Mouse (Mus musculus) intestine, embryonic 16.5 days (tissue): ENCODE results near the gene Map4. TPM values are rescaled to one million over a fixed set of nuclear protein-coding genes. Genes with fewer than 3 reads are reported as not detected.
A peak's percentile ranks its signal among the peaks of the same experiment; 100 is the strongest.
"Not testable (repeated sequence)": the region's sequence is repeated elsewhere in the genome, so short reads cannot be mapped to it uniquely, and the experiment has no call there.

ENCODE experiments used
- ATAC-seq: fragments of 200-750 bp; cut with Nextera tagmentation; 2 replicates; pipeline ENCODE4 v1.8.0; 2017; ENCODE audit warnings: moderate TSS enrichment, moderate library complexity
- H3K27ac ChIP-seq: fragments of 300-500 bp; sonication (generic); 2 replicates; pipeline ENCODE4 v1.5.1; 2014; ENCODE audit warnings: mild to moderate bottlenecking, low read length
- H3K27me3 ChIP-seq: fragments of 300-500 bp; sonication (generic); replicated peaks from 2 replicates; pipeline ENCODE4 v1.6.1; 2014; ENCODE audit warnings: low read length, control low read depth, mixed read lengths; ENCODE audit not compliant: control insufficient read depth, insufficient read depth
- H3K36me3 ChIP-seq: fragments of 300-500 bp; sonication (generic); 2 replicates; pipeline ENCODE4 v1.6.1; 2014; ENCODE audit warnings: low read length, control low read depth; ENCODE audit not compliant: control insufficient read depth, insufficient read depth
- H3K4me1 ChIP-seq: fragments of 300-500 bp; sonication (generic); 2 replicates; pipeline ENCODE4 v1.6.1; 2014; ENCODE audit warnings: low read length, control low read depth, mixed read lengths; ENCODE audit not compliant: control insufficient read depth, insufficient read depth
- H3K4me2 ChIP-seq: fragments of 300-500 bp; sonication (generic); 2 replicates; pipeline ENCODE4 v1.6.1; 2014; ENCODE audit warnings: low read depth, low read length, control low read depth
- H3K4me3 ChIP-seq: fragments of 300-500 bp; sonication (generic); 2 replicates; pipeline ENCODE4 v1.5.1; 2014; ENCODE audit warnings: mild to moderate bottlenecking, low read length
- H3K9ac ChIP-seq: fragments of 300-500 bp; sonication (generic); 2 replicates; pipeline ENCODE4 v1.6.1; 2014; ENCODE audit warnings: low read depth, low read length
- H3K9me3 ChIP-seq: fragments of 300-500 bp; sonication (generic); 2 replicates; pipeline ENCODE4 v1.6.1; 2016; ENCODE audit warnings: low read length, control low read depth; ENCODE audit not compliant: control insufficient read depth
- WGBS: fragments of 180-500 bp; shearing (Covaris S2); extraction: QIAGEN DNeasy Blood & Tissue Kit; methylation state at CpG from one replicate; pipeline ENCODE4 v1.1.7; 2014; 5-methylcytosine and 5-hydroxymethylcytosine counted together
- polyA plus RNA-seq: library from polyadenylated mRNA; unstranded; fragments of >200 nt; fragmentation: Nextera tagmentation; extraction: Ambion mirVana; gene quantifications from 2 replicates; pipeline ENCODE4 v1.2.1, GENCODE M21; 2015

Gene Map4
- polyA plus RNA-seq, 1 experiment from 2014 or later: 52.8 TPM

DNA sequence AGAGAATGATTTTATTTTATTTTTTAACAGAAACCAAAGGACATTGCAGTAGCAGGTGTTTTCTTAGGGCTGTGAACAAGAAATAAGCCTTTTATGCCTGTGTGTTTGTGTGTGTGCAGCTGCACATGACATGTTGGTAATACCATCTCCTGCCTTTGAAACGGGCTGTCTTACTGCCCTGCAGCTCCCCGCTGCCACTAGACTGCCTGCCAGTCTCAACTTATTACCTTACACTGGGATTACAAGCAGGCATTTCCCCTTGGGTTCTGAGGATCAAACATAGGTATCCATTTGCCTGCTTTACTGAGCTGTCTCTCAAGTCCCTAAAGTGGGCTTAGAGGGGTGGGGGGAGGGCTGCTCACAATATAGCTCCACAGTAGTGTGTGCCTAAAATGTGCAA lies 129.5 kb downstream of the Map4 start:
- no peaks in the 10 kb centered on the region for H3K27me3 ChIP-seq
- 88% methylated on average over 2 of the region's 2 CpGs for WGBS
- H3K4me3 ChIP-seq: no peak overlapping the region
- H3K4me1 ChIP-seq: 0 out of 2 replicates have a peak, but pooled peaks cover 5% of the 10 kb centered on the region
- H3K27ac ChIP-seq: no peak overlapping the region
- no peak overlapping the region for H3K9ac ChIP-seq
- no peak for ATAC-seq
- H3K4me2 ChIP-seq: no peak overlapping the region
- H3K36me3 ChIP-seq: 0 out of 2 replicates have a peak, but pooled peaks cover 2% of the 10 kb centered on the region
- no peaks in the 10 kb centered on the region for H3K9me3 ChIP-seq

DNA sequence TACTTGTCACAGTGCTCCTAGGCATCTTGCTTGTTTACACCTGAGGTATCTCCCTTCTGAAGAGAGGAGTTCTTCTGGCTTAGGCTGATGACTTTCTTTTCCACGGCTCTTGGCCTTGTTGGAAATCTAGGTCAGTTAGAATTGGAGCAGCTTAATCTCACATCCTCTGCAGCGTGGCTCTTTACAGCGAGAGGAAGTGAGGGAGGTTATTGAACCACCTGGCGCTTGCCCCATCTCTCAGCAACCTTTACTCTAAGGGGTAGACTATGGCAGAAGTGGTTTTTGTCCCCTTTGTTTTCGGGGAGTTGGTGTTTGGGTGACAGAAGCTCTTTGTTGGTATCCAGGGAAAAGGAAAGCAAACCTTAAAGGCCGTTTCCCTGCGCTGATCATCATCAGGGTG lies 131.1 kb downstream of the Map4 start:
- no peak overlapping the region for H3K4me3 ChIP-seq
- H3K27me3 ChIP-seq: no peaks in the 10 kb centered on the region
- no peak overlapping the region for H3K4me2 ChIP-seq
- H3K9me3 ChIP-seq: no peaks in the 10 kb centered on the region
- ATAC-seq: no peak
- H3K4me1 ChIP-seq: no peaks in the 10 kb centered on the region
- 0 out of 2 replicates have a peak, but pooled peaks cover 2% of the 10 kb centered on the region for H3K36me3 ChIP-seq
- WGBS: 83% methylated on average over 7 of the region's 7 CpGs
- no peak overlapping the region for H3K9ac ChIP-seq
- H3K27ac ChIP-seq: no peak overlapping the region

DNA sequence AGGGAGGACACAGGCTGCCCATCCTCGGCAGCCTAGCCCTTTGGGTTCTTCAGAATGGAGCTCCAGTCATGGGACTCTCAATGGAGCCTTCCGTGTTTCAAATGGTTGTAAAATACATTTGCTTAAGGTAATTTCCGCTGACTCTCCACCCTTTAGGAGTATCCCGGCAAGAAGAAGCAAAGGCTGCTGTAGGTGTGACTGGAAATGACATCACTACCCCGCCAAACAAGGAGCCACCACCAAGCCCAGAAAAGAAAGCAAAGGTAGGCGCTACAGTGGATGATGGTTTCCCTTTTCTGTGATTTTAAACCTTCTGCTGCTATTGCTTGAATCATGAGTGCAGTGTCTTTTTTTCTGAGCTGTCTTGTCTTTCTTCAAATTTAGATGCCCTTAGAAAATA lies 131.6 kb downstream of the Map4 start:
- no peaks in the 10 kb centered on the region for H3K27me3 ChIP-seq
- no peak overlapping the region for H3K9ac ChIP-seq
- 0 out of 2 replicates have a peak, but pooled peaks cover 2% of the 10 kb centered on the region for H3K36me3 ChIP-seq
- H3K9me3 ChIP-seq: no peaks in the 10 kb centered on the region
- H3K27ac ChIP-seq: no peak overlapping the region
- no peak for ATAC-seq
- 89% methylated on average over 6 of the region's 6 CpGs for WGBS
- H3K4me3 ChIP-seq: no peak overlapping the region
- no peak overlapping the region for H3K4me2 ChIP-seq
- H3K4me1 ChIP-seq: no peaks in the 10 kb centered on the region

DNA sequence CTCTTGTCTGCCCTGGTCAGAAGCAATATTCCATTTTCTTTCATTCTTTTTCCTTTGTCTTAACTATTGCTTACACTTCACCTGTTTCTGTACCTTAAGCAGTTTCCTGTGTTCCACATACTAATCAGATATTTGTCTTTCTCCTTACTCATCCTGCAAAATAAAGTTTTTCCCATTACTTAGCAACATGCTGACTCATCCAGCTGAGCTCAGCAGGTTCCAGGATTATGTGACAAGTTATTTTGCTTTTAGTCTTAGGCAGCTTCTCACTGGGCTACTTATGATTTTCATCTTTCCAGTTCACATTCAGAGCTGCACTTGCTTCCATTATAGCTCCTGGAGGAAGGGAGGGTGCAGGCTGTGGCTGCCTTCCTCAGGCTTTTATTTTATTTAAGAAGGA lies 133.4 kb downstream of the Map4 start:
- ATAC-seq: no peak
- Histone ChIP-seq H3K27me3 (no peaks in the 10 kb centered on the region), H3K4me1 (no peaks in the 10 kb centered on the region), H3K36me3 (0 out of 2 replicates have a peak, but pooled peaks cover 2% of the 10 kb centered on the region), H3K9me3 (no peaks in the 10 kb centered on the region), H3K27ac (no peak overlapping the region), H3K4me2 (no peak overlapping the region), H3K4me3 (no peak overlapping the region), H3K9ac (no peak overlapping the region)

DNA sequence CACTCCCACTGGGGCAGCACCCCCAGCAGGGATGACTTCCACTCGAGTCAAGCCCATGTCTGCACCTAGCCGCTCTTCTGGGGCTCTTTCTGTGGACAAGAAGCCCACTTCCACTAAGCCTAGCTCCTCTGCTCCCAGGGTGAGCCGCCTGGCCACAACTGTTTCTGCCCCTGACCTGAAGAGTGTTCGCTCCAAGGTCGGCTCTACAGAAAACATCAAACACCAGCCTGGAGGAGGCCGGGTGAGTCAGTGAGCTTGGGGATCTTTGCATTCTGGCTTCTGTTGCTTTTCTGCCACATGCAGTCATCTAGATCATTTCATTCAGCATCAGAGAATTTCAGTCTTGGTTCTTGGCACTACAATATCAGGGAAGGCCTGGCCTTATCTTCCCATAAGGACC lies 137.5 kb downstream of the Map4 start:
- ATAC-seq: no peak
- Histone ChIP-seq H3K27ac (no peak overlapping the region), H3K4me2 (no peak overlapping the region), H3K4me3 (no peak overlapping the region), H3K4me1 (no peaks in the 10 kb centered on the region), H3K27me3 (no peaks in the 10 kb centered on the region), H3K36me3 (0 out of 2 replicates have a peak, but pooled peaks cover 2% of the 10 kb centered on the region), H3K9me3 (no peaks in the 10 kb centered on the region), H3K9ac (no peak overlapping the region)
- WGBS: 93% methylated on average over 6 of the region's 6 CpGs

DNA sequence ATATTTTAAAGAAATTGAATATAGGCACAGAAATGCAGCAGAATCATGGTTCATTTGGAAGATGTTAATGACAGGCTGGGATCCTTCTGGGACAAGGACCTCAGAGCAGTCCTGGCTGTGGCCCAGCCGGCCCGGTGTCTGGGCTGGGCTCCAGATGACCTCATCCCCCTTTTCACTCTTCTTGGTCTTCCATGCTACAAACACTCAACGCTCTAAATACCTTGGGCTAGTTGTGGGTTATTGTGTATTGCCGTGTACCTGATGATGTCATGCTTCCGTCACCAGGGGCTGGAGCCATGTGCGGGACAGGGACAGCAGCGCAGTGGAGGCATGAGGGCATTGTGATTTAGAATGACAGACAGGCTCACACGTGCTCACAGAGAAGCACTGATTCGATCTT lies 139.1 kb downstream of the Map4 start:
- 63% methylated on average over 9 of the region's 9 CpGs for WGBS
- no peak overlapping the region for H3K9ac ChIP-seq
- no peak overlapping the region for H3K4me3 ChIP-seq
- 0 out of 2 replicates have a peak, but pooled peaks cover 3% of the 10 kb centered on the region for H3K36me3 ChIP-seq
- H3K4me2 ChIP-seq: no peak overlapping the region
- no peaks in the 10 kb centered on the region for H3K4me1 ChIP-seq
- no peak overlapping the region for H3K27ac ChIP-seq
- no peaks in the 10 kb centered on the region for H3K9me3 ChIP-seq
- ATAC-seq: peak; percentile 58; the same call in 1 of the 2 replicates
- H3K27me3 ChIP-seq: no peaks in the 10 kb centered on the region

DNA sequence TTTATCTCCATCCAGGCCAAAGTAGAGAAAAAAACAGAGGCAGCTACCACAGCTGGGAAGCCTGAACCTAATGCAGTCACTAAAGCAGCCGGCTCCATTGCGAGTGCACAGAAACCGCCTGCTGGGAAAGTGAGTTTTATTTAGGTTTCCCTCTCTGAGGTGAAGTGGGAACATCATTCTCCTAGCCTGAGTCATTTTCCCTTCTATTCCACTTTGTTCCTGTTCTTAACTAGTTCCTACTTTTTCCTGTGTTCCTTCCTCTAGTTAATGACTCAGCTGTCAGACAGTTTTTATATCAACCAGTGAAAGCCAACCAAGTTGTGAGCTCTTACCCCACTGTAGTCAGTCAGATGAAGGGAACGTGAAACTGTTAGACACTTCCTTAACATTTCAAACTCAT lies 139.8 kb downstream of the Map4 start:
- Histone ChIP-seq H3K36me3 (0 out of 2 replicates have a peak, but pooled peaks cover 3% of the 10 kb centered on the region), H3K4me3 (no peak overlapping the region), H3K9me3 (no peaks in the 10 kb centered on the region), H3K27ac (no peak overlapping the region), H3K27me3 (no peaks in the 10 kb centered on the region), H3K4me2 (no peak overlapping the region), H3K9ac (no peak overlapping the region), H3K4me1 (no peaks in the 10 kb centered on the region)
- WGBS: 68% methylated on average over 4 of the region's 4 CpGs
- no peak for ATAC-seq

DNA sequence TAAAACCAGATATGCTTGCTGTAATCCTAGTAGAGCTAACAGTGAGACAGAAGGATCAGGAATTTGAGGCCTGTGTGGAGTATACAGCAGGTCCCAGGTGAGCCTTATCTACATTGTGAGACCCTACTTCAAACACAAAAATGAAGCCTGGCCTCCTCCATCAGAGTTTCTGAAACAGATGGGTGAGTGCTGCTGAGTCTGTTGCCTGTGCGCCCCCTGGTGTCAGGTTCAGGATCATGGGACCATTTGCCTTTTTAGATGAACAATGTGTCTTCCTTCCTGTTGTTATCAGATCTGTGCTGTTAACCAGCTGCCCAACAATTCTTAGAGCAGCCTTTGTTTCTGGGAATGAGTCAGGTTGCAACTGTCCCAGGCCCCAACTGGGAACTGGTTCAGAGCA lies 140.6 kb downstream of the Map4 start:
- Histone ChIP-seq H3K27me3 (no peaks in the 10 kb centered on the region), H3K4me3 (no peak overlapping the region), H3K4me2 (no peak overlapping the region), H3K27ac (no peak overlapping the region), H3K36me3 (0 out of 2 replicates have a peak, but pooled peaks cover 3% of the 10 kb centered on the region), H3K4me1 (no peaks in the 10 kb centered on the region), H3K9me3 (no peaks in the 10 kb centered on the region), H3K9ac (no peak overlapping the region)
- 11% methylated on average over 1 of the region's 1 CpGs for WGBS
- peak; percentile 42; the same call in 1 of the 2 replicates for ATAC-seq

DNA sequence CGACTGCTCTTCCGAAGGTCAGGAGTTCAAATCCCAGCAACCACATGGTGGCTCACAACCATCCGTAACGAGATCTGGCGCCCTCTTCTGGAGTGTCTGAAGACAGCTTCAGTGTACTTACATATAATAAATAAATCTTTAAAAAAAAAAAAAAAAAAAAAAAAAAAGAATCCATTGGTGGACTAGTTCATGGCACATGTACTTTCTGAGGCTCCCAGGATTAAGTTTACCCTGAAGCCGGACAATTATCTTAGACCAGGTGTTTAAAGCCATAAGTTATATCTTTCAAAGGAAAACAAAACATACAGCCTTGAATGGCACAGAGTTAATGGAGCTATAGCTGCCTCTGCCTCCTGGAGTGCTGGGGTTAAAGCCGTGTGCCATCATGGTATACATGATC lies 145.2 kb downstream of the Map4 start:
- not testable (repeated sequence) for H3K9me3 ChIP-seq, H3K9ac ChIP-seq, H3K4me1 ChIP-seq, H3K4me2 ChIP-seq, H3K36me3 ChIP-seq, H3K27me3 ChIP-seq, H3K4me3 ChIP-seq, H3K27ac ChIP-seq, ATAC-seq
- 82% methylated on average over 4 of the region's 7 CpGs for WGBS

DNA sequence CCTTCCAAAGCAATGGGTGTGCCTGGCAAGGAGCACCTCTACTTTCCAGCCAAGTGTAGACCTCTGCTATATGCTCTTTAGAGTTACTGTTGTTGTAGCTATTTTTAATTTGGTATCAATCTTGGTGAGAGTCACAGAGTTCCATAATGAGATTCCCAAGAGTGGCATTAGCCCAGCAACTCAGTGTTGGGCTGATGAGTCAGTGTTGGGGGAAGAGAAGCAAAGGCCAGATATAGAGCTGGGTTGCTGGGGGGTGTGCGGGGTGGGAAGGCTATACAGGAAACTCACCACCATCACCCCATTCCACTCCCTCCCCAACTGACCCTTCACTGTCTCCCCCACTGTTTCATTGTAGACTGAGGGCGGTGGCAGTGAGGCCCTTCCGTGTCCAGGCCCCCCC lies 149.8 kb downstream of the Map4 start:
- WGBS: 79% methylated on average over 3 of the region's 3 CpGs
- H3K36me3 ChIP-seq: peaks cover 20% of the 10 kb centered on the region
- ATAC-seq: no peak
- H3K27ac ChIP-seq: no peak overlapping the region
- peaks cover 14% of the 10 kb centered on the region; the same call in 1 of the 2 replicates for H3K4me1 ChIP-seq
- no peaks in the 10 kb centered on the region for H3K27me3 ChIP-seq
- H3K4me2 ChIP-seq: no peak overlapping the region
- H3K4me3 ChIP-seq: no peak overlapping the region
- H3K9ac ChIP-seq: no peak overlapping the region
- no peaks in the 10 kb centered on the region for H3K9me3 ChIP-seq
